Mouse (Mus musculus): ENCODE measurements around the gene Llgl2.

DNA sequence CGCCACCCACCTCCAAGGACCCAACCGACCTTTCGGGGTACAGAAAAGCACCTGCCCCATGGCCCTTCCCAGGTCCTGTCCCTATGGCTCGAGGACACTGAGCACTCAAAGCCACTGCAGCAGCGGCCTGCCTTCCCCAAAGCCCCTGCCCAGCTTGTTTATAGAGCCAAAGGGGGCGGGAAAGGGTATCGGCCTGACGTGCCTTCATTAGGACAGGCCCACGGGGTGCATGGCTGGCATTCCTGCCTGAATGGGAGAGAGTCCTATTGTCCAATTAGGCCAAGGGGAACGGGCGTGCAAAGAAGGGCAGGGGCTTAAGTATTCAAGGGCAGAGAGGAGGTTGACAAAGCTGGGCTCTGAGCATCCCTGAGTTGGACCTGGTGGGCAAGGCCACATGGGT is 15.9 kb upstream of the Llgl2 start:
- TF ChIP-seq EP300 (IDR thresholded peaks at IDR 0.05; ENCODE audit: insufficient read depth, low read depth, low read length) (no peak), POLR2A (IDR thresholded peaks at IDR 0.05; ENCODE audit: insufficient read depth, low read depth, low read length) (no peak), CTCF (IDR thresholded peaks at IDR 0.05) (no peak)
